Mouse (Mus musculus) intestine, embryonic 14.5 days (tissue): ENCODE results near the gene Wdr54. TPM values are rescaled to one million over a fixed set of nuclear protein-coding genes. Genes with fewer than 3 reads are reported as not detected.
A peak's percentile ranks its signal among the peaks of the same experiment; 100 is the strongest.

Experiments used
- ATAC-seq: fragments of 200-750 bp; cut with Nextera tagmentation; replicated peaks from 2 replicates; pipeline ENCODE4 v1.8.0; 2017; ENCODE audit warnings: low read depth, moderate number of reproducible peaks, moderate TSS enrichment, moderate library complexity; ENCODE audit not compliant: low FRiP score, low TSS enrichment
- DNase-seq: peaks from one replicate; pipeline ENCODE4 v3.0.0-alpha.2; 2018; ENCODE audit warnings: low spot score
- H3K27ac ChIP-seq: fragments of 300-500 bp; sonication (generic); 2 replicates; pipeline ENCODE4 v1.5.1; 2014; ENCODE audit warnings: low read depth, mild to moderate bottlenecking, control low read depth
- H3K27me3 ChIP-seq: fragments of 300-500 bp; sonication (generic); replicated peaks from 2 replicates; pipeline ENCODE4 v1.6.1; 2014; ENCODE audit warnings: low read length, control low read depth; ENCODE audit not compliant: control insufficient read depth, insufficient read depth
- H3K36me3 ChIP-seq: fragments of 300-500 bp; sonication (generic); 2 replicates; pipeline ENCODE4 v1.6.1; 2014; ENCODE audit warnings: low read length, control low read depth; ENCODE audit not compliant: control insufficient read depth, insufficient read depth
- H3K4me1 ChIP-seq: fragments of 300-500 bp; sonication (generic); replicated peaks from 2 replicates; pipeline ENCODE4 v1.6.1; 2014; ENCODE audit warnings: low read length, control low read depth, mixed read lengths; ENCODE audit not compliant: control insufficient read depth, insufficient read depth
- H3K4me2 ChIP-seq: fragments of 300-500 bp; sonication (generic); 2 replicates; pipeline ENCODE4 v1.6.1; 2014; ENCODE audit warnings: low read length
- H3K4me3 ChIP-seq: fragments of 300-500 bp; sonication (generic); 2 replicates; pipeline ENCODE4 v1.5.1; 2014; ENCODE audit warnings: low read depth, low read length, control low read depth, mixed read lengths
- H3K9ac ChIP-seq: fragments of 300-500 bp; sonication (generic); 2 replicates; pipeline ENCODE4 v1.6.1; 2014; ENCODE audit warnings: mild to moderate bottlenecking, low read length
- H3K9me3 ChIP-seq: fragments of 300-500 bp; sonication (generic); 2 replicates; pipeline ENCODE4 v1.6.1; 2016; ENCODE audit warnings: low read length, control low read depth; ENCODE audit not compliant: control insufficient read depth
- WGBS: fragments of 180-500 bp; shearing (Covaris S2); extraction: QIAGEN DNeasy Blood & Tissue Kit; methylation state at CpG from one replicate; pipeline ENCODE4 v1.1.7; 2014; 5-methylcytosine and 5-hydroxymethylcytosine counted together
- polyA plus RNA-seq: library from polyadenylated mRNA; unstranded; fragments of >200 nt; fragmentation: Nextera tagmentation; extraction: Ambion mirVana; gene quantifications from 2 replicates; pipeline ENCODE4 v1.2.1, GENCODE M21; 2014

The Wdr54 gene
- polyA plus RNA-seq, 1 experiment from 2014 or later, result 4.3 TPM

GRCm38 (mm10) chr6:83180605-83181004 lies 24.4 kb upstream of the Wdr54 start:
- H3K9me3 ChIP-seq, result no peaks in the 10 kb centered on the region
- H3K4me2 ChIP-seq, result no peak overlapping the region
- peaks cover 12% of the 10 kb centered on the region for H3K4me1 ChIP-seq
- ATAC-seq (no peak), DNase-seq (no peak)
- H3K27me3 ChIP-seq, result no peaks in the 10 kb centered on the region
- H3K27ac ChIP-seq, result no peak overlapping the region
- WGBS, result 77% methylated on average over 6 of the region's 6 CpGs
- H3K36me3 ChIP-seq, result peaks cover 32% of the 10 kb centered on the region
- H3K9ac ChIP-seq, result no peak overlapping the region
- no peak overlapping the region for H3K4me3 ChIP-seq

DNA sequence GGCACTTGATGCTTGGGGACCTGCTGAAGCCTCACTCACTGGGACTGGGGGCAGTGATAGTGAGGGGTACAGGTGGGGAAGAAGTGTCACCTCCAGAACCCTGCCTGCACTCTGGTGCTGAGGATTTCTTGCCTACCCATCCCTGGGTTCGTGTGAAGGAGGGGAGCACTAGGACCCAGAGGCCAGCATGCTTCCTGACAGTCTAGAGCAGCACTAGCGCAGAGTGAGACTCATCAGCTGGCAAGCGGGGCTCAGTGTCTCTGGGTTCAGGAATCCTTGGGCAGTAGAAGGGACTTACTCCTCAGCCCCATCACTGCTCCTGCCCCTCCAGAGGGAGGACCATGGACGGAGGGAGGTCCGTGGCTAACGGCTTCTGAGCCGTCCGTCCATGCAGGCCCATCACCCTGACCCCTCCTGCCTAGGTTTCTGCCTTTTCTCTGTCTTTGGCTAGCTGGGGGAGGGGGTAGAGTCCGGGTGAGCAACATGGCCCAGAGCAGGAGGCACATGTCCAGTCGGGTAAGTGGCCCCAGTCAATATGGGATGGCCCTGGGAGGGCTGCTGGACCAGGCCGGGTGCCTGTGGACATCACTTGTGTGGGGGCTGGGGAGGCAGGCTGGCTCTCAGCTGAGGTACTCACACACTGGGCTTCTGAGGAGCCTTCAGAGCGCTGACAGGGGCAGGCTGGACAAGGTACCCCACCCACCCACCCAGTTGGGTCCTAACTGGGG lies 23.4 kb upstream of the Wdr54 start:
- H3K4me3 ChIP-seq, result peak overlapping the region; percentile 17
- no peaks in the 10 kb centered on the region for H3K27me3 ChIP-seq
- peaks cover 28% of the 10 kb centered on the region for H3K36me3 ChIP-seq
- DNase-seq, result no peak
- ATAC-seq, result peak; percentile 56
- H3K4me1 ChIP-seq, result peaks cover 12% of the 10 kb centered on the region
- peak overlapping the region; percentile 35; the same call in 1 of the 2 replicates for H3K9ac ChIP-seq
- no peaks in the 10 kb centered on the region for H3K9me3 ChIP-seq
- WGBS, result 19% methylated on average over 12 of the region's 12 CpGs
- H3K4me2 ChIP-seq, result peak overlapping the region; percentile 49
- H3K27ac ChIP-seq, result no peak overlapping the region

GRCm38 (mm10) chr6:83175996-83176395 lies 19.8 kb upstream of the Wdr54 start:
- DNase-seq, result no peak
- no peaks in the 10 kb centered on the region for H3K9me3 ChIP-seq
- WGBS, result 85% methylated on average over 8 of the region's 8 CpGs
- no peak overlapping the region for H3K9ac ChIP-seq
- H3K27me3 ChIP-seq, result no peaks in the 10 kb centered on the region
- ATAC-seq, result no peak
- H3K36me3 ChIP-seq, result peaks cover 6% of the 10 kb centered on the region; the same call in 1 of the 2 replicates
- H3K4me1 ChIP-seq, result peaks cover 12% of the 10 kb centered on the region
- H3K27ac ChIP-seq, result no peak overlapping the region
- no peak overlapping the region for H3K4me3 ChIP-seq
- H3K4me2 ChIP-seq, result no peak overlapping the region

DNA sequence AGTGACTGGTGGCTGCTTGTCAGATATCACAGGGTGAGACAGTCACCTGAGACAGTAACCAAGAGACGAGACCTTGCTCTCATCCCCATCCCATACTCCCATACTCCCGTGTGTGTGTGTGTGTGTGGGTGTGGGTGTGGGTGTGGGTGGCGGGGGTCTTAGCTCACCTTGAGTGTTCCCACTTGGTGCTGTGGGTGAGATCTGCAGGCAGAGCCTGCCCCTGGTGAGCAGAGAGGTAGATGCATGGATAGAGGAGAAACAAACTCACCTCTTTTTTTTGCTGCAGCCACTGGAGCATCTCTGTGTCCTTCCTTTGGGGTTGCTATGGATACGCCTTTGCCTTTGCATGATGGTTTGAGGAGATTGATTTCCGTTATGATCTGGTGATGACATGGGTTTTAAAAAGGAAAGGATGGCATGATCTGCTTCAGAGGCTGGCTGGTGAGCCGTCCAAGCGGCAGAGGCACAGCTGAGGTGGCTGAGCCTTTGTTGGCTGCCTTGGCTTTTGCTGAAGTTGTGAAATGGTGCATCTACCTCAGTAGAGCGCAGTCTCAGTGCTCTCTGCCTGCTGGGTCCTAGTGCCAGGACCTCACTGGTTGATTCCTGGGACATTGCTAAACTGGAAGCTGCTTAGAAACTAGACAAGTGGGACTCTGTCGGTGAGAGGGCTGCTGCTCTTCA lies 16.2 kb upstream of the Wdr54 start:
- H3K36me3 ChIP-seq, result peaks cover 11% of the 10 kb centered on the region; the same call in 1 of the 2 replicates
- no peak overlapping the region for H3K4me3 ChIP-seq
- H3K4me1 ChIP-seq, result no peaks in the 10 kb centered on the region
- DNase-seq (no peak), ATAC-seq (no peak)
- no peak overlapping the region for H3K27ac ChIP-seq
- H3K9me3 ChIP-seq, result no peaks in the 10 kb centered on the region
- H3K9ac ChIP-seq, result no peak overlapping the region
- H3K4me2 ChIP-seq, result no peak overlapping the region
- H3K27me3 ChIP-seq, result no peaks in the 10 kb centered on the region
- 67% methylated on average over 9 of the region's 9 CpGs for WGBS

DNA sequence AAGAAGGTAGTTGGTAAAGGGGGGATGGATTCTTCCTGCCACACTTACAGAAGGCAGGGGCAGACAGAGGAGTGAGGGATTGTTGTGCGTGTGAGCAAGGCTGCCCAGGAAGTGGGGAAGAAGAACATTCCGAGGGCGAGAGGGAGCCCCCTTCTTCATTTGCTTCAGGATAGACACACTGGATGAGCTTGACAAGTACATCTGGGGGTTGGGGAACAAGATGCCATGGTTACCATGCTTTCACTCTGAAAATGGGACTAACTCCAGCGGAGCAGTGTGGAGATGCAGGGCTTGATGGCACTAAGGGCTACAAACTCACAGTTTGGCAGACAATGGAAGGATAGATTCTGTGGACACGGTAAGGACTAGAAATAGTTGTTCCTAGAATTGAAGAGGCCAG lies 14.9 kb upstream of the Wdr54 start:
- Histone ChIP-seq H3K4me3 (no peak overlapping the region), H3K4me1 (peaks cover 8% of the 10 kb centered on the region), H3K9ac (no peak overlapping the region), H3K27me3 (no peaks in the 10 kb centered on the region), H3K4me2 (no peak overlapping the region), H3K9me3 (no peaks in the 10 kb centered on the region), H3K36me3 (peaks cover 9% of the 10 kb centered on the region; the same call in 1 of the 2 replicates), H3K27ac (no peak overlapping the region)
- 80% methylated on average over 5 of the region's 5 CpGs for WGBS
- ATAC-seq, result no peak
- no peak for DNase-seq

GRCm38 (mm10) chr6:83169872-83170271 lies 13.7 kb upstream of the Wdr54 start:
- no peak overlapping the region for H3K4me2 ChIP-seq
- H3K36me3 ChIP-seq, result peaks cover 5% of the 10 kb centered on the region; the same call in 1 of the 2 replicates
- no peak overlapping the region for H3K9ac ChIP-seq
- no peaks in the 10 kb centered on the region for H3K9me3 ChIP-seq
- ATAC-seq (no peak), DNase-seq (no peak)
- H3K27ac ChIP-seq, result no peak overlapping the region
- H3K4me3 ChIP-seq, result no peak overlapping the region
- 77% methylated on average over 5 of the region's 5 CpGs for WGBS
- H3K4me1 ChIP-seq, result peaks cover 11% of the 10 kb centered on the region
- no peaks in the 10 kb centered on the region for H3K27me3 ChIP-seq

GRCm38 (mm10) chr6:83166243-83166630 lies 10.0 kb upstream of the Wdr54 start:
- Histone ChIP-seq H3K9ac (peak overlapping the region; percentile 64), H3K4me1 (peaks cover 25% of the 10 kb centered on the region), H3K27ac (no peak overlapping the region), H3K9me3 (no peaks in the 10 kb centered on the region), H3K36me3 (peaks cover 5% of the 10 kb centered on the region; the same call in 1 of the 2 replicates), H3K27me3 (peaks cover 15% of the 10 kb centered on the region), H3K4me3 (peak overlapping the region; percentile 54), H3K4me2 (peak overlapping the region; percentile 84)
- 2% methylated on average over 12 of the region's 12 CpGs for WGBS
- no peak for DNase-seq
- ATAC-seq, result no peak

- Histone ChIP-seq H3K36me3 (peaks cover 5% of the 10 kb centered on the region; the same call in 1 of the 2 replicates), H3K9ac (peak within 1 kb of the TSS; percentile 64), H3K4me2 (peak within 1 kb of the TSS; percentile 84), H3K27me3 (peaks cover 20% of the 10 kb centered on the region), H3K27ac (peak within 1 kb of the TSS; percentile 78), H3K4me3 (peak within 1 kb of the TSS; percentile 54), H3K4me1 (peaks cover 26% of the 10 kb centered on the region), H3K9me3 (no peaks in the 10 kb centered on the region)
- DNase-seq (peak; percentile 99), ATAC-seq (peak; percentile 90)
- WGBS, result under 1% methylated on average over 52 of the region's 58 CpGs
These were observed 9.5 kb upstream of the Wdr54 start, which contains the start of gene Dctn1 for GRCm38 (mm10) chr6:83165607-83166242. Gene Dctn1 (plus strand): TSS chr6:83165920.
